Mouse (Mus musculus) lung, adult 2 months (tissue): ENCODE measurements around the gene Gm17662.

ENCODE experiments used
- CTCF ChIP-seq: fragments of 200-500 bp; IDR thresholded peaks from 2 replicates; pipeline ENCODE4 v1.5.1; 2011; ENCODE audit warnings: mild to moderate bottlenecking, low read length, control low read depth; ENCODE audit not compliant: insufficient read depth
- POLR2A ChIP-seq: fragments of 200-500 bp; IDR thresholded peaks from 2 replicates; pipeline ENCODE4 v1.6.1; 2011; ENCODE audit warnings: low read depth, mild to moderate bottlenecking, control low read depth, low read length, borderline replicate concordance; ENCODE audit errors: extremely low read depth

- TF ChIP-seq CTCF = peak; percentile 57
- no peak for TF ChIP-seq POLR2A
Observed at GRCm38 (mm10) chr4:104894004-104894734, 37.0 kb downstream of the Gm17662 start.
